Mouse (Mus musculus) MEL-GATA-1-ER (cell line): ENCODE measurements around the gene Hsd11b1.

Experiments used
- DNase-seq: peaks from one replicate; pipeline ENCODE4 v3.0.0-alpha.2; 2012; ENCODE audit warnings: low read depth; ENCODE audit errors: extremely low read depth

Gene Hsd11b1

GRCm38 (mm10) chr1:193243571-193244193 lies 20.2 kb downstream of the Hsd11b1 start:
- DNase-seq, result no peak

GRCm38 (mm10) chr1:193242863-193243262 lies 21.0 kb downstream of the Hsd11b1 start:
- no peak for DNase-seq

- no peak for DNase-seq
Measured at GRCm38 (mm10) chr1:193242238-193242637, 21.6 kb downstream of the Hsd11b1 start.

- DNase-seq, result no peak
Measured at GRCm38 (mm10) chr1:193241436-193241835, 22.4 kb downstream of the Hsd11b1 start.

- no peak for DNase-seq
Measured at GRCm38 (mm10) chr1:193238426-193238825, 25.4 kb downstream of the Hsd11b1 start.

GRCm38 (mm10) chr1:193234930-193235329 lies 28.9 kb downstream of the Hsd11b1 start:
- DNase-seq, result no peak

GRCm38 (mm10) chr1:193234130-193234645 lies 29.7 kb downstream of the Hsd11b1 start:
- DNase-seq, result no peak

- DNase-seq, result no peak
Measured at GRCm38 (mm10) chr1:193232732-193233131, 31.1 kb downstream of the Hsd11b1 start.

- DNase-seq, result peak; percentile 39
Measured at GRCm38 (mm10) chr1:193230935-193231334, 32.9 kb downstream of the Hsd11b1 start.

GRCm38 (mm10) chr1:193230531-193230930 lies 33.3 kb downstream of the Hsd11b1 start:
- DNase-seq, result no peak

- no peak for DNase-seq
Measured at GRCm38 (mm10) chr1:193229570-193229969, 34.3 kb downstream of the Hsd11b1 start.

- no peak for DNase-seq
Measured at GRCm38 (mm10) chr1:193227537-193227936, 36.3 kb downstream of the Hsd11b1 start.

GRCm38 (mm10) chr1:193226724-193227522 lies 37.0 kb downstream of the Hsd11b1 start:
- no peak for DNase-seq

- DNase-seq, result no peak
Measured at GRCm38 (mm10) chr1:193226114-193226513, 37.8 kb downstream of the Hsd11b1 start.

GRCm38 (mm10) chr1:193225531-193225930 lies 38.3 kb downstream of the Hsd11b1 start:
- no peak for DNase-seq

GRCm38 (mm10) chr1:193220408-193220807 lies 43.5 kb downstream of the Hsd11b1 start:
- DNase-seq, result no peak

- DNase-seq, result no peak
Measured at GRCm38 (mm10) chr1:193216000-193216399, 47.9 kb downstream of the Hsd11b1 start.

GRCm38 (mm10) chr1:193214053-193214452 lies 49.8 kb downstream of the Hsd11b1 start:
- no peak for DNase-seq

- no peak for DNase-seq
Measured at GRCm38 (mm10) chr1:193211371-193211770, 52.5 kb downstream of the Hsd11b1 start.

GRCm38 (mm10) chr1:193208178-193208577 lies 55.7 kb downstream of the Hsd11b1 start:
- DNase-seq, result no peak

- no peak for DNase-seq
Measured at GRCm38 (mm10) chr1:193207503-193207902, 56.4 kb downstream of the Hsd11b1 start, which contains the start of gene Lamb3. TSS of gene Lamb3 (plus strand) at chr1:193207699.

GRCm38 (mm10) chr1:193205431-193205830 lies 58.4 kb downstream of the Hsd11b1 start:
- no peak for DNase-seq
